Mouse (Mus musculus) frontal cortex, postnatal 10 days (tissue): ENCODE data around the gene Gm43720.

Experiments used
- DNase-seq, 2 experiments: peaks; one replicate each; pipeline ENCODE4 v3.0.0; 2022; ENCODE audit warnings: low spot score in 2 of 2, mixed read lengths in 1 of 2

The Gm43720 gene

GRCm38 (mm10) chr5:138279585-138280424 is at the start of gene Gm43720, which contains the start of the genes Gpc2 and Stag3:
Gm43720 (minus strand) TSS chr5:138279958.
Gpc2 (minus strand) TSS chr5:138280005.
Stag3 (plus strand) TSS chr5:138280240.
- DNase-seq = peak; percentile 89 to 90

- no peak for DNase-seq
Measured at GRCm38 (mm10) chr5:138312795-138313194, 33.0 kb upstream of the Gm43720 start.

GRCm38 (mm10) chr5:138299613-138300012 is 19.9 kb upstream of the Gm43720 start:
- DNase-seq = no peak

GRCm38 (mm10) chr5:138294158-138294557 is 14.4 kb upstream of the Gm43720 start:
- no peak for DNase-seq

- DNase-seq = no peak
Measured at GRCm38 (mm10) chr5:138291638-138292037, 11.9 kb upstream of the Gm43720 start.

GRCm38 (mm10) chr5:138287861-138288260 is 8.1 kb upstream of the Gm43720 start:
- DNase-seq = no peak

GRCm38 (mm10) chr5:138283540-138283939 is 3.8 kb upstream of the Gm43720 start:
- no peak for DNase-seq

GRCm38 (mm10) chr5:138281798-138282197 is 2.0 kb upstream of the Gm43720 start:
- DNase-seq = no peak

- no peak for DNase-seq
Measured at GRCm38 (mm10) chr5:138280829-138281228, 1.1 kb upstream of the Gm43720 start.

- DNase-seq = no peak
Measured at GRCm38 (mm10) chr5:138280425-138280768, 639 bp upstream of the Gm43720 start.

- no peak for DNase-seq
Measured at GRCm38 (mm10) chr5:138277994-138278393, 1.8 kb downstream of the Gm43720 start.

- DNase-seq = no peak
Measured at GRCm38 (mm10) chr5:138275216-138276050, 4.3 kb downstream of the Gm43720 start.

GRCm38 (mm10) chr5:138274186-138274585 is 5.6 kb downstream of the Gm43720 start:
- no peak for DNase-seq

GRCm38 (mm10) chr5:138272409-138272923 is 7.3 kb downstream of the Gm43720 start, which contains the start of gene Gal3st4:
Gal3st4 (minus strand) TSS chr5:138272840.
- no peak for DNase-seq

GRCm38 (mm10) chr5:138271232-138271631 is 8.5 kb downstream of the Gm43720 start:
- DNase-seq = no peak

GRCm38 (mm10) chr5:138268980-138269379 is 10.8 kb downstream of the Gm43720 start:
- no peak for DNase-seq

GRCm38 (mm10) chr5:138267114-138267513 is 12.6 kb downstream of the Gm43720 start:
- no peak for DNase-seq

GRCm38 (mm10) chr5:138265712-138266111 is 14.0 kb downstream of the Gm43720 start:
- no peak for DNase-seq

GRCm38 (mm10) chr5:138264207-138264578 is 15.6 kb downstream of the Gm43720 start:
- no peak for DNase-seq

GRCm38 (mm10) chr5:138263260-138264206 is 16.2 kb downstream of the Gm43720 start, which contains the start of gene BC037034:
BC037034 (minus strand) TSS chr5:138264033.
- peak; percentile 84 to 91 for DNase-seq
